Comparison of ENCODE assay signal across 18 mouse cellular contexts in genomic region chr15:30460341-30461125, GRCm38 (mm10).
DNase-seq lines count a peak whose midpoint lies in the region; ATAC-seq lines count a peak whose summit lies in the region.
"Had no signal": no experiment of that assay in that cellular context is flagged by ENCODE, and none has a peak within 500 bp of the region (broad histone marks: within the 10 kb centered on the region; RNA-seq: fewer than 3 reads in every experiment).

No protein-coding gene starts in this region.

- H3K9ac ChIP-seq in hindbrain, embryonic 11.5 days (ENCODE audit: low read depth, low read length), result no peak overlapping the region
- H3K9ac ChIP-seq in forebrain, embryonic 12.5 days, result no peak overlapping the region
- H3K9ac ChIP-seq in hindbrain, embryonic 16.5 days (ENCODE audit: low read depth, low read length), result no peak overlapping the region
- H3K9ac ChIP-seq: heart, embryonic 13.5 days; liver, embryonic 12.5 days; lung, embryonic 14.5 days; midbrain, embryonic 12.5 days had no signal

- H3K4me3 ChIP-seq in hindbrain, embryonic 10.5 days, result no peak overlapping the region; the same call in 1 of the 2 replicates
- H3K4me3 ChIP-seq in hindbrain, embryonic 11.5 days (ENCODE audit: low read depth, low read length), result no peak overlapping the region
- peak overlapping the region; percentile 15; the same call in 1 of the 2 replicates for H3K4me3 ChIP-seq in forebrain, embryonic 12.5 days (replicated peaks)
- no peak overlapping the region for H3K4me3 ChIP-seq in hindbrain, embryonic 16.5 days (ENCODE audit: low read length)
- H3K4me3 ChIP-seq: heart, embryonic 13.5 days; liver, embryonic 12.5 days; midbrain, embryonic 12.5 days had no signal

- no peak overlapping the region for H3K4me2 ChIP-seq in hindbrain, embryonic 11.5 days (replicated peaks; ENCODE audit: low read depth, low read length)
- peak overlapping the region; percentile 38 for H3K4me2 ChIP-seq in forebrain, embryonic 12.5 days
- H3K4me2 ChIP-seq in hindbrain, embryonic 16.5 days (ENCODE audit: low read length), result peak overlapping the region; percentile 20
- H3K4me2 ChIP-seq: heart, embryonic 13.5 days; liver, embryonic 12.5 days; lung, embryonic 14.5 days; midbrain, embryonic 12.5 days had no signal

- peaks cover 49% of the 10 kb centered on the region for H3K4me1 ChIP-seq in hindbrain, embryonic 10.5 days (replicated peaks)
- no peaks in the 10 kb centered on the region for H3K4me1 ChIP-seq in hindbrain, embryonic 11.5 days (replicated peaks; ENCODE audit: control insufficient read depth, insufficient read depth, low read length)
- H3K4me1 ChIP-seq in forebrain, embryonic 12.5 days, result peaks cover 31% of the 10 kb centered on the region
- peaks cover 16% of the 10 kb centered on the region for H3K4me1 ChIP-seq in hindbrain, embryonic 16.5 days (ENCODE audit: control insufficient read depth, insufficient read depth, low read depth, low read length)
- H3K4me1 ChIP-seq: liver, embryonic 12.5 days had no signal

- H3K27ac ChIP-seq in hindbrain, embryonic 10.5 days, result peak overlapping the region; percentile 50; the same call in 1 of the 2 replicates
- H3K27ac ChIP-seq in hindbrain, embryonic 11.5 days (ENCODE audit: low read depth, low read length), result no peak overlapping the region
- H3K27ac ChIP-seq in forebrain, embryonic 12.5 days, result no peak overlapping the region
- H3K27ac ChIP-seq in hindbrain, embryonic 16.5 days (ENCODE audit: low read depth, low read length), result no peak overlapping the region
- H3K27ac ChIP-seq: heart, embryonic 13.5 days; kidney, postnatal 0 days; liver, embryonic 12.5 days; midbrain, embryonic 12.5 days had no signal

- no peaks in the 10 kb centered on the region for H3K9me3 ChIP-seq in hindbrain, embryonic 10.5 days
- no peaks in the 10 kb centered on the region for H3K9me3 ChIP-seq in hindbrain, embryonic 11.5 days (ENCODE audit: control insufficient read depth, low read length)
- H3K9me3 ChIP-seq in forebrain, embryonic 12.5 days, result no peaks in the 10 kb centered on the region
- H3K9me3 ChIP-seq in hindbrain, embryonic 16.5 days (ENCODE audit: control insufficient read depth, low read length), result no peaks in the 10 kb centered on the region
- H3K9me3 ChIP-seq: heart, embryonic 13.5 days; liver, embryonic 12.5 days; midbrain, embryonic 12.5 days had no signal

- ATAC-seq in cerebellum, adult (ENCODE audit: insufficient number of reproducible peaks, low FRiP score, low TSS enrichment), result peak; percentile 72
- no peak for ATAC-seq in hindbrain, embryonic 11.5 days (ENCODE audit: low FRiP score)
- ATAC-seq in forebrain, embryonic 12.5 days (ENCODE audit: low FRiP score), result no peak
- no peak for ATAC-seq in hindbrain, embryonic 16.5 days
- ATAC-seq: CD4-positive, CD25-positive, alpha-beta regulatory T cell, adult 4 months; intestine, embryonic 16.5 days; liver, embryonic 12.5 days had no signal

- H3K36me3 ChIP-seq in hindbrain, embryonic 10.5 days, result no peaks in the 10 kb centered on the region
- H3K36me3 ChIP-seq in hindbrain, embryonic 11.5 days (ENCODE audit: control insufficient read depth, insufficient read depth, low read length), result no peaks in the 10 kb centered on the region
- no peaks in the 10 kb centered on the region for H3K36me3 ChIP-seq in forebrain, embryonic 12.5 days (replicated peaks)
- H3K36me3 ChIP-seq in hindbrain, embryonic 16.5 days (ENCODE audit: control insufficient read depth, insufficient read depth, low read length), result no peaks in the 10 kb centered on the region
- H3K36me3 ChIP-seq: heart, embryonic 13.5 days; liver, embryonic 12.5 days; midbrain, embryonic 12.5 days had no signal

- no peaks in the 10 kb centered on the region for H3K27me3 ChIP-seq in hindbrain, embryonic 10.5 days (ENCODE audit: insufficient read depth, poor library complexity, severe bottlenecking)
- no peaks in the 10 kb centered on the region for H3K27me3 ChIP-seq in hindbrain, embryonic 11.5 days (ENCODE audit: control insufficient read depth, insufficient read depth, low read length)
- no peaks in the 10 kb centered on the region for H3K27me3 ChIP-seq in forebrain, embryonic 12.5 days
- no peaks in the 10 kb centered on the region for H3K27me3 ChIP-seq in hindbrain, embryonic 16.5 days (replicated peaks; ENCODE audit: control insufficient read depth, insufficient read depth, low read length)
- H3K27me3 ChIP-seq: heart, embryonic 13.5 days; liver, embryonic 12.5 days had no signal

- no peak for DNase-seq in cerebellum, adult 11 months
- no peak for DNase-seq in hindbrain, embryonic 10.5 days (ENCODE audit: low spot score)
- no peak for DNase-seq in hindbrain, embryonic 11.5 days (ENCODE audit: low spot score)
- no peak for DNase-seq in thymus, postnatal 10 days (ENCODE audit: low spot score in 2 of 2)
- no peak for DNase-seq in thymus, postnatal 4 days
- DNase-seq: adrenal gland, postnatal 14 days; heart, postnatal 36 days; lung, embryonic 14.5 days; lung, postnatal 4 days had no signal

- 44% methylated on average over 9 of the region's 9 CpGs for WGBS in hindbrain, embryonic 10.5 days
- 44% methylated on average over 9 of the region's 9 CpGs for WGBS in hindbrain, embryonic 11.5 days
- 30% methylated on average over 9 of the region's 9 CpGs for WGBS in forebrain, embryonic 12.5 days
- WGBS in hindbrain, embryonic 16.5 days, result 38% methylated on average over 9 of the region's 9 CpGs
